Mouse (Mus musculus) MEL (cell line): Measurements from ENCODE around the gene Smtn. TPM values are rescaled to one million over a fixed set of nuclear protein-coding genes. Genes with fewer than 3 reads are reported as not detected.

Experiments
- DNase-seq: peaks from one replicate; pipeline ENCODE4 v3.0.0; 2011; ENCODE audit warnings: low read depth, low spot score
- H3K27ac ChIP-seq: 2 replicates; pipeline ENCODE4 v1.5.1; 2012; ENCODE audit warnings: low read depth, mild to moderate bottlenecking, control low read depth, low read length, moderate library complexity; ENCODE audit not compliant: control insufficient read depth
- H3K27me3 ChIP-seq, 2 experiments: fragments of 150-350 bp in 1 of 2; sonication (generic) in 1 of 2; 2 replicates each; pipeline ENCODE4 v1.6.1; 2012; ENCODE audit warnings: low read length in 2 of 2, mild to moderate bottlenecking in 2 of 2, improper control_type of control experiment in 1 of 2, moderate library complexity in 1 of 2; ENCODE audit not compliant: insufficient read depth in 2 of 2, control insufficient read depth in 1 of 2
- H3K36me3 ChIP-seq, 2 experiments: 2 replicates each; pipeline ENCODE4 v1.6.1; 2012 to 2014; ENCODE audit warnings: low read length in 2 of 2, improper control_type of control experiment in 1 of 2, inconsistent platforms in 1 of 2, mild to moderate bottlenecking in 1 of 2; ENCODE audit not compliant: insufficient read depth in 2 of 2, control insufficient read depth in 1 of 2
- H3K4me1 ChIP-seq, 2 experiments: fragments of 150-350 bp in 1 of 2; sonication (generic) in 1 of 2; 2 replicates each; pipeline ENCODE4 v1.6.1; 2012; ENCODE audit warnings: low read length in 2 of 2, improper control_type of control experiment in 1 of 2, mild to moderate bottlenecking in 1 of 2; ENCODE audit not compliant: insufficient read depth in 2 of 2, control insufficient read depth in 1 of 2
- H3K4me3 ChIP-seq, 2 experiments: fragments of 150-350 bp in 1 of 2; sonication (generic) in 1 of 2; 2 replicates each; pipeline ENCODE4 v1.5.1; 2012; ENCODE audit warnings: low read depth in 2 of 2, low read length in 2 of 2, mild to moderate bottlenecking in 2 of 2, moderate library complexity in 2 of 2, control low read depth in 1 of 2, improper control_type of control experiment in 1 of 2; ENCODE audit not compliant: control insufficient read depth in 1 of 2, insufficient read depth in 1 of 2
- H3K79me2 ChIP-seq: 2 replicates; pipeline ENCODE4 v1.6.1; 2012; ENCODE audit warnings: mild to moderate bottlenecking, low read length, moderate library complexity; ENCODE audit not compliant: control insufficient read depth, poor library complexity, insufficient read depth
- H3K9ac ChIP-seq: 2 replicates; pipeline ENCODE4 v1.6.1; 2012; ENCODE audit warnings: low read depth, mild to moderate bottlenecking, control low read depth, low read length, moderate library complexity; ENCODE audit not compliant: control insufficient read depth, poor library complexity, severe bottlenecking
- H3K9me3 ChIP-seq: fragments of 150-350 bp; sonication (generic); replicated peaks from 2 replicates; pipeline ENCODE4 v1.6.1; 2012; ENCODE audit warnings: mild to moderate bottlenecking, low read length, improper control_type of control experiment, moderate library complexity; ENCODE audit not compliant: insufficient read depth
- CHD2 ChIP-seq: IDR thresholded peaks from 2 replicates; pipeline ENCODE4 v1.6.1; 2011; ENCODE audit warnings: low read length, improper control_type of control experiment
- E2F4 ChIP-seq: IDR thresholded peaks from 2 replicates; pipeline ENCODE4 v1.6.1; 2011; ENCODE audit warnings: low read depth, low read length, improper control_type of control experiment, borderline replicate concordance
- ELF1 ChIP-seq: IDR thresholded peaks from 2 replicates; pipeline ENCODE4 v1.6.1; 2014; ENCODE audit warnings: low read depth, mild to moderate bottlenecking, inconsistent platforms, low read length, improper control_type of control experiment, moderate library complexity
- EP300 ChIP-seq, 2 experiments: IDR thresholded peaks; 2 replicates each; pipeline ENCODE4 v1.6.1; 2011; ENCODE audit warnings: improper control_type of control experiment in 2 of 2, low read length in 2 of 2, low read depth in 1 of 2, mild to moderate bottlenecking in 1 of 2
- ETS1 ChIP-seq: IDR thresholded peaks from 2 replicates; pipeline ENCODE4 v1.6.1; 2012; ENCODE audit warnings: low read depth, mild to moderate bottlenecking, inconsistent platforms, low read length, improper control_type of control experiment, moderate library complexity
- GATA1 ChIP-seq: IDR thresholded peaks from 2 replicates; pipeline ENCODE4 v1.6.1; 2011; ENCODE audit warnings: low read depth, low read length, improper control_type of control experiment
- KAT2A ChIP-seq: conservative IDR thresholded peaks from 2 replicates; pipeline ENCODE4 v1.6.1; 2012; ENCODE audit warnings: low read depth, low read length, improper control_type of control experiment, inconsistent platforms
- MAZ ChIP-seq: IDR thresholded peaks from 2 replicates; pipeline ENCODE4 v1.6.1; 2012; ENCODE audit warnings: low read depth, mild to moderate bottlenecking, inconsistent platforms, low read length, improper control_type of control experiment
- MXI1 ChIP-seq: IDR thresholded peaks from 2 replicates; pipeline ENCODE4 v1.6.1; 2011; ENCODE audit warnings: mild to moderate bottlenecking, low read depth, low read length, improper control_type of control experiment
- NELFE ChIP-seq: IDR thresholded peaks from 2 replicates; pipeline ENCODE4 v1.6.1; 2011; ENCODE audit warnings: low read depth, low read length, improper control_type of control experiment
- POLR2A ChIP-seq, 2 experiments: IDR thresholded peaks; 2 replicates each; pipeline ENCODE4 v1.6.1; 2011 to 2012; ENCODE audit warnings: low read length in 2 of 2, mild to moderate bottlenecking in 2 of 2, control low read depth in 1 of 2, improper control_type of control experiment in 1 of 2, low read depth in 1 of 2, moderate library complexity in 1 of 2; ENCODE audit not compliant: control insufficient read depth in 1 of 2, insufficient read depth in 1 of 2, poor library complexity in 1 of 2
- POLR2AphosphoS2 ChIP-seq: IDR thresholded peaks from 2 replicates; pipeline ENCODE4 v1.6.1; 2011; ENCODE audit warnings: low read length, improper control_type of control experiment
- SMC3 ChIP-seq: IDR thresholded peaks from 2 replicates; pipeline ENCODE4 v1.6.1; 2011; ENCODE audit warnings: low read depth, low read length, improper control_type of control experiment
- TAL1 ChIP-seq: IDR thresholded peaks from 2 replicates; pipeline ENCODE4 v1.6.1; 2012; ENCODE audit warnings: mild to moderate bottlenecking, inconsistent platforms, low read length, moderate library complexity, mixed read lengths
- ZC3H11A ChIP-seq: IDR thresholded peaks from 2 replicates; pipeline ENCODE4 v1.6.1; 2012; ENCODE audit warnings: low read depth, mild to moderate bottlenecking, inconsistent platforms, low read length, improper control_type of control experiment
- ZKSCAN1 ChIP-seq: IDR thresholded peaks from 2 replicates; pipeline ENCODE4 v1.6.1; 2012; ENCODE audit warnings: low read depth, mild to moderate bottlenecking, inconsistent platforms, low read length, improper control_type of control experiment, moderate library complexity
- ZMIZ1 ChIP-seq: IDR thresholded peaks from 2 replicates; pipeline ENCODE4 v1.6.1; 2012; ENCODE audit warnings: low read depth, mild to moderate bottlenecking, inconsistent platforms, low read length, improper control_type of control experiment, moderate library complexity
- ZNF384 ChIP-seq: IDR thresholded peaks from 2 replicates; pipeline ENCODE4 v1.6.1; 2012; ENCODE audit warnings: low read depth, mild to moderate bottlenecking, inconsistent platforms, low read length, improper control_type of control experiment
- polyA plus RNA-seq, 2 experiments: library from polyadenylated mRNA; stranded (reverse) in 1 of 2; unstranded in 1 of 2; fragments of >175 nt in 1 of 2; fragments of >200 nt in 1 of 2; gene quantifications; 2 replicates each; pipeline versions ENCODE4 v1.2.1 to v1.2.4; 2012; ENCODE audit warnings: low replicate concordance in 2 of 2, low read depth in 1 of 2; ENCODE audit not compliant: insufficient read length in 2 of 2, insufficient read depth in 1 of 2, missing spikeins in 1 of 2
- total RNA-seq: library from RNA; depleted of rRNA; stranded (reverse); fragments of 300-350 nt; gene quantifications from 2 replicates; pipeline ENCODE4 v1.2.3, GENCODE M21; 2012

Gene Smtn
- total and polyA plus RNA-seq, 3 experiments, result 203 to 370 TPM; not detected in 1

DNA sequence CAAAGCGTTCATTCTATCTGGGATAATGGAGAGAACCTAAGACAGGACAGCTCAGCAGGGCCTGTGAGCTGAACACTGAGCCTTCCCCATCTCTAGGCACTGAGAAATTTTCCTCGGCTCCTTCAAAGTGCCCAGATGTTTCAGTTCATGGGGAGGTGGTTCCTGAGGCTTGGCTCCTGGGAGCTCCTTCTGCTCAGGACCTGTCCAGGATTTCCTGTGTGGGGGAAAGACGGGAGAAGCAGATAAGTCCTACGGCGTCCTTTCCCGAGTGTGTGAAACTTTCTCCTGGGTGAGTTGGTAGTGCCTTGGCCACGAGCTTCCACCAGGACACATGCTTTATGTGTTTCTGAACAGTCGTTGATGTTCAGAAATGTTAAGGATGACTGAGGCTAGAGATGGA lies 29.9 kb upstream of the Smtn start:
- no peak overlapping the region for H3K9ac ChIP-seq
- no peak for TF ChIP-seq ELF1
- TF ChIP-seq E2F4, result no peak
- no peak for TF ChIP-seq ZNF384
- TF ChIP-seq MXI1, result no peak
- TF ChIP-seq ETS1, result no peak
- no peak for TF ChIP-seq ZMIZ1
- TF ChIP-seq MAZ, result no peak
- TF ChIP-seq, all 39 proteins: peak for 0
- Histone ChIP-seq H3K27ac (no peak overlapping the region), H3K4me3 (no peak overlapping the region), H3K4me1 (peaks cover 0 to 6% of the 10 kb centered on the region in 2 experiments; a peak in 2 of 4 replicates), H3K79me2 (no peaks in the 10 kb centered on the region), H3K36me3 (peaks cover 0 to 4% of the 10 kb centered on the region in 2 experiments; a peak in 2 of 4 replicates), H3K9me3 (no peaks in the 10 kb centered on the region), H3K27me3 (peaks cover 2 to 4% of the 10 kb centered on the region in 2 experiments; a peak in 3 of 4 replicates)
- DNase-seq, result no peak

- Histone ChIP-seq H3K79me2 (no peaks in the 10 kb centered on the region), H3K9me3 (no peaks in the 10 kb centered on the region)
Observed at GRCm38 (mm10) chr11:3567896-3568295, 27.5 kb upstream of the Smtn start.

DNA sequence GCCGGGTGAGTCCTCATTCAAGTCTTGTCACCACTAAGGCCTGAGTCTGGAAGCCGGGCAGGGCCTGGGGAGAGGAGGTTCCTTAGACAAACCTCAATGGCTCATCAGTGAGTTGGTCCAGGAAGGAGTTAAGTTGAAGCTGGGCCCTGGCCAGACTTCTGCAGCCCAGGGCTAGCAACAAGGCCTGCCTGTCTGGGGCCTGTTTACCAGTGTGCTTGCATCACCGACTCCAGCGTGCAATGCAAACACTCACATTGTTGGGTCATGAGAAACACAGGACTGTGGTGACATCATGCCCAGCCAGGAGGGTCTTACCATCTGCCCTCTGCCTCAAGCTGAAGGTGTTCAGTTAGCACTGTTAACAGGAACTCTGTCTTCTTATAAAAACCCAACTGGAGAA lies 25.6 kb upstream of the Smtn start:
- Histone ChIP-seq H3K27me3 (no peaks in the 10 kb centered on the region; a peak in 1 of 4 replicates), H3K9ac (no peak overlapping the region), H3K27ac (no peak overlapping the region), H3K9me3 (no peaks in the 10 kb centered on the region), H3K36me3 (peaks cover 0 to 4% of the 10 kb centered on the region in 2 experiments; a peak in 2 of 4 replicates), H3K4me3 (no peak overlapping the region), H3K4me1 (peaks cover 0 to 11% of the 10 kb centered on the region in 2 experiments; a peak in 2 of 4 replicates), H3K79me2 (no peaks in the 10 kb centered on the region)
- TF ChIP-seq SMC3, result no peak
- TF ChIP-seq ELF1, result no peak
- TF ChIP-seq TAL1, result no peak
- TF ChIP-seq POLR2A (IDR thresholded peaks at IDR 0.05; ENCODE audit: control insufficient read depth in 1 of 2, insufficient read depth in 1 of 2, low read depth in 1 of 2, low read length in 2 of 2, poor library complexity in 1 of 2), result no peak
- TF ChIP-seq E2F4, result no peak
- DNase-seq, result no peak

More at GRCm38 (mm10) chr11:3567896-3568295, 27.5 kb upstream of the Smtn start:
- Histone ChIP-seq H3K4me3 (no peak overlapping the region), H3K27ac (no peak overlapping the region), H3K4me1 (peaks cover 0 to 6% of the 10 kb centered on the region in 2 experiments; a peak in 2 of 4 replicates), H3K36me3 (peaks cover 0 to 4% of the 10 kb centered on the region in 2 experiments; a peak in 2 of 4 replicates), H3K9ac (no peak overlapping the region), H3K27me3 (no peaks in the 10 kb centered on the region; a peak in 2 of 4 replicates)
- TF ChIP-seq ZKSCAN1, result no peak
- TF ChIP-seq POLR2AphosphoS2, result no peak
- TF ChIP-seq EP300 (IDR thresholded peaks at IDR 0.05; ENCODE audit: low read depth in 1 of 2, low read length in 2 of 2), result no peak
- no peak for TF ChIP-seq ZNF384
- TF ChIP-seq NELFE, result no peak
- no peak for TF ChIP-seq CHD2
- TF ChIP-seq ELF1, result no peak
- no peak for TF ChIP-seq ZC3H11A
- TF ChIP-seq GATA1, result no peak
- no peak for TF ChIP-seq KAT2A
- peak; percentile 28 for DNase-seq
